Mouse (Mus musculus): ENCODE measurements around the gene Khdc1b.
"Not testable (repeated sequence)": the region's sequence is repeated elsewhere in the genome, so short reads cannot be mapped to it uniquely, and the experiment has no call there.

DNA sequence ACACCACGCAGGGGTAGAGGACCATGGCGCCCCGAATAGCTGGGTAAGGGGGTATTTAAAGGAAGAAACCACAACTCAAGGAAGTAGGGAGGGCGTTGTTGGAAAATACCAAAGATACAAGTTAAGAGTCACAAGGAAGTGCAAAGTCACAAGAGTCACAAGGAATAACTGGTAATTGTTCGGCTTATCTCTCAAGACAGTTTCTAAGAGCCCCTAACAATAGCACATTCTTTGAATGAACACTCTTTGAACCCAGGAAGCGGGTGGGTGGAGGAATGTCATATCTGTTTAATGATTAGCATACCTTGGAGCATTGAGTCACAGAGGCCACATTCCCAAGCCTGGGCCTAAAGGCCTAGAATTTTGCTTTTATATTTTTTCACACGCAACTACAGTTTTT, 38.6 kb upstream of the Khdc1b start:
- TF ChIP-seq CTCF (IDR thresholded peaks at IDR 0.05; ENCODE audit: borderline replicate concordance, control insufficient read depth, extremely low read depth, insufficient read depth, low read length, poor library complexity); POLR2A (IDR thresholded peaks at IDR 0.05; ENCODE audit: control insufficient read depth, extremely low read depth, insufficient read depth, low read length, poor library complexity): not testable (repeated sequence)

All from thymus, adult 2 months (tissue).